Mouse (Mus musculus) limb, embryonic 14.5 days (tissue): ENCODE measurements at regions not wholly inside any gene's neighbourhood (a gene's known extent, or its start where the extent isn't known, plus 50 kb on each side); places are given as distances from the start of the nearest gene placed in this dataset.

Experiments used
- ATAC-seq: fragments of 200-750 bp; cut with Nextera tagmentation; 2 replicates; pipeline ENCODE4 v1.8.0; 2017; ENCODE audit warnings: low read depth, moderate number of reproducible peaks, moderate TSS enrichment; ENCODE audit not compliant: low FRiP score
- DNase-seq: peaks from one replicate; pipeline ENCODE4 v3.0.0-alpha.2; 2015; ENCODE audit warnings: low spot score
- H3K27ac ChIP-seq: fragments of 300-500 bp; sonication (generic); replicated peaks from 2 replicates; pipeline ENCODE4 v1.5.1; 2014; ENCODE audit warnings: low read depth, mild to moderate bottlenecking, low read length, moderate library complexity, mixed read lengths
- H3K27me3 ChIP-seq: fragments of 300-500 bp; sonication (generic); 2 replicates; pipeline ENCODE4 v1.6.1; 2014; ENCODE audit warnings: low read length, mixed read lengths; ENCODE audit not compliant: control insufficient read depth, insufficient read depth
- H3K36me3 ChIP-seq: fragments of 300-500 bp; sonication (generic); 2 replicates; pipeline ENCODE4 v1.6.1; 2014; ENCODE audit warnings: mild to moderate bottlenecking, low read length, moderate library complexity, mixed read lengths; ENCODE audit not compliant: control insufficient read depth, insufficient read depth
- H3K4me1 ChIP-seq: fragments of 300-500 bp; sonication (generic); 2 replicates; pipeline ENCODE4 v1.6.1; 2014; ENCODE audit warnings: antibody characterized with exemption, low read length, mixed read lengths; ENCODE audit not compliant: control insufficient read depth, insufficient read depth
- H3K4me2 ChIP-seq: fragments of 300-500 bp; sonication (generic); replicated peaks from 2 replicates; pipeline ENCODE4 v1.6.1; 2014; ENCODE audit warnings: low read depth, mild to moderate bottlenecking, low read length, moderate library complexity; ENCODE audit not compliant: severe bottlenecking
- H3K4me3 ChIP-seq: fragments of 300-500 bp; sonication (generic); replicated peaks from 2 replicates; pipeline ENCODE4 v1.5.1; 2014; ENCODE audit warnings: low read length
- H3K9ac ChIP-seq: fragments of 300-500 bp; sonication (generic); 2 replicates; pipeline ENCODE4 v1.6.1; 2014; ENCODE audit warnings: mild to moderate bottlenecking, low read depth, low read length, moderate library complexity; ENCODE audit not compliant: severe bottlenecking
- H3K9me3 ChIP-seq: fragments of 300-500 bp; sonication (generic); 2 replicates; pipeline ENCODE4 v1.6.1; 2016; ENCODE audit warnings: low read length; ENCODE audit not compliant: control insufficient read depth
- POLR2A ChIP-seq: fragments of 200-500 bp; IDR thresholded peaks from 2 replicates; pipeline ENCODE4 v1.8.0; 2012; ENCODE audit warnings: inconsistent platforms, mild to moderate bottlenecking, moderate library complexity, borderline replicate concordance; ENCODE audit not compliant: insufficient read depth, insufficient read length; ENCODE audit errors: extremely low read depth
- WGBS: fragments of 180-500 bp; shearing (Covaris S2); extraction: QIAGEN DNeasy Blood & Tissue Kit; methylation state at CpG from one replicate; pipeline ENCODE4 v1.1.7; 2014; 5-methylcytosine and 5-hydroxymethylcytosine counted together

DNA sequence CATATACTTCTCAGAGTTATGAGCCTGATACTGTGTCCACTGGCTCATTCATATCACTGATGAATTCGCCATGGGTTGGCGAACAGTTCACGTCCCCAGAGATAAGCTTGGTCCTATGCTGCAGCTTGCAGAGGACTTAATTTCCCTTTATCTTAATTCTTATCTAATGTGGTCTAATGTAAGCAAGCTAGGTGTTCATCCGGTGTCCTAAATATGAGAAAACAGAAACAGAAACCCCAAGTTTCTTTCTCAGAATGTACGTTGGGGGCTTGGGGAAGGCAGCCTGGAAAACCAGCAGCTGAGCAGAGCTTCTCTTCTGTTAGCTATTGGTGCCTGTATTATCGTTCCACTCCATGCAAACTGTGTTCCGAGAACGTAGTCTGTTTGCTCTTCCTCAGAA is 170.1 kb downstream of the 1700064H15Rik start:
- Histone ChIP-seq H3K9ac (no peak overlapping the region), H3K27me3 (no peaks in the 10 kb centered on the region), H3K9me3 (no peaks in the 10 kb centered on the region), H3K27ac (no peak overlapping the region), H3K4me2 (no peak overlapping the region), H3K4me1 (no peaks in the 10 kb centered on the region), H3K36me3 (no peaks in the 10 kb centered on the region), H3K4me3 (no peak overlapping the region)
- TF ChIP-seq POLR2A = no peak
- no peak for ATAC-seq
- DNase-seq = no peak
- WGBS = 94% methylated on average over 8 of the region's 8 CpGs

- no peak for ATAC-seq
- H3K4me1 ChIP-seq = no peaks in the 10 kb centered on the region
- no peaks in the 10 kb centered on the region for H3K9me3 ChIP-seq
- WGBS = 91% methylated on average over 2 of the region's 2 CpGs
- no peaks in the 10 kb centered on the region for H3K36me3 ChIP-seq
- no peak overlapping the region for H3K9ac ChIP-seq
- no peak overlapping the region for H3K4me3 ChIP-seq
- no peak overlapping the region for H3K27ac ChIP-seq
- H3K4me2 ChIP-seq = no peak overlapping the region
- no peak for TF ChIP-seq POLR2A
- DNase-seq = no peak
- no peaks in the 10 kb centered on the region for H3K27me3 ChIP-seq
Measured at GRCm38 (mm10) chr3:19457431-19457830, 171.0 kb downstream of the 1700064H15Rik start.

- H3K4me2 ChIP-seq = no peak overlapping the region
- no peak overlapping the region for H3K9ac ChIP-seq
- TF ChIP-seq POLR2A = no peak
- H3K4me3 ChIP-seq = no peak overlapping the region
- H3K9me3 ChIP-seq = no peaks in the 10 kb centered on the region
- ATAC-seq (no peak), DNase-seq (no peak)
- H3K4me1 ChIP-seq = no peaks in the 10 kb centered on the region
- no peaks in the 10 kb centered on the region for H3K36me3 ChIP-seq
- WGBS = 75% methylated on average over 4 of the region's 4 CpGs
- H3K27ac ChIP-seq = no peak overlapping the region
- no peaks in the 10 kb centered on the region for H3K27me3 ChIP-seq
Measured at GRCm38 (mm10) chr3:19455838-19456448, 172.5 kb downstream of the 1700064H15Rik start.

GRCm38 (mm10) chr3:19451022-19451421 is 177.5 kb downstream of the 1700064H15Rik start:
- WGBS = 37% methylated on average over 3 of the region's 3 CpGs
- DNase-seq (peak; percentile 38), ATAC-seq (no peak)
- Histone ChIP-seq H3K4me3 (no peak overlapping the region), H3K4me2 (no peak overlapping the region), H3K9me3 (no peaks in the 10 kb centered on the region), H3K4me1 (no peaks in the 10 kb centered on the region), H3K27ac (no peak overlapping the region), H3K9ac (no peak overlapping the region), H3K27me3 (no peaks in the 10 kb centered on the region), H3K36me3 (no peaks in the 10 kb centered on the region)
- no peak for TF ChIP-seq POLR2A

DNA sequence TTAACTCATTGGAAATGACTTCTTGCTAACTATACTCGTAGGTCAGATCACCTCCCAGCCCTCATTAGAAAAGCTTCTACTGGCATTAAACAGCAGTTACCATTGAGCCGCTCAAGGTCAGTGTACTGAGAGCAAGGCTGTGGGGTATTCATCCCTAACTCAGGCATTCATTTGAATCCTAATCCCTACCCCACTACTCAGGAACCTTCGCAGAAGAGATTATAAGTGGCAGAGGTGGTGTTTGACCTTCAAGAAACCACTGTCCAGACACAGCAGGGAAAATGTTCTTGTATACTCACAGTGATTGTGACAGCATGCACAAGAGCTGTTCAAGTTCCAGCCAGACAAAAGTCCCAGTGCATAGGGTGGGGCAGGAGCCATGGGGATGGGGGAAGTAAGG is 179.5 kb downstream of the 1700064H15Rik start:
- no peaks in the 10 kb centered on the region for H3K36me3 ChIP-seq
- H3K4me2 ChIP-seq = no peak overlapping the region
- no peak overlapping the region for H3K27ac ChIP-seq
- H3K4me3 ChIP-seq = no peak overlapping the region
- DNase-seq = no peak
- H3K27me3 ChIP-seq = no peaks in the 10 kb centered on the region
- H3K9me3 ChIP-seq = no peaks in the 10 kb centered on the region
- no peak overlapping the region for H3K9ac ChIP-seq
- 80% methylated on average over 3 of the region's 3 CpGs for WGBS
- ATAC-seq = no peak
- no peak for TF ChIP-seq POLR2A
- H3K4me1 ChIP-seq = no peaks in the 10 kb centered on the region

GRCm38 (mm10) chr3:19448192-19448591 is 180.3 kb downstream of the 1700064H15Rik start:
- Histone ChIP-seq H3K4me2 (no peak overlapping the region), H3K36me3 (no peaks in the 10 kb centered on the region), H3K4me1 (no peaks in the 10 kb centered on the region), H3K9ac (no peak overlapping the region), H3K27ac (no peak overlapping the region), H3K4me3 (no peak overlapping the region), H3K27me3 (no peaks in the 10 kb centered on the region), H3K9me3 (no peaks in the 10 kb centered on the region)
- WGBS = 77% methylated on average over 2 of the region's 2 CpGs
- TF ChIP-seq POLR2A = no peak
- no peak for DNase-seq
- ATAC-seq = no peak
